Mouse (Mus musculus): ENCODE results near the gene Spi1.

Gene Spi1

DNA sequence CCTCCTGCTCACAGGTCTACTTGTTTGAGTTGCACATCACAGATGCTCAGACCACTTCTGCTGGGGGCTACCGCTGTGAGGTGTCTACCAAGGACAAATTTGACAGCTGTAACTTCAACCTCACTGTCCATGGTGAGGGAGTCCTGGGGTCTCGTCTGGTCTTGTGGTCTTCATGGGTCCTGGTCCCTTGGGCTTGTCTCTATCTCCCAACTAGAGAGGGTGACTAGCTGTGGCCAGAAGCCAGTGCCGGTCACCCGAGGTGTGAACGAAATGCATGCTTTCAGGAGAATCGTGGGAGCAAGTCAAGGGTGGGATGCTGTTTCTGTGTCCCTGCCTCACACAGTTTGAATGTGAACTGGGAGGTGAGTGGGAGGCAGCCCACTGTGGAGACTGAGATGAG is 38.8 kb downstream of the Spi1 start:
- in situ Hi-C loops (cut with MboI, MseI), result loop anchor here in 1 of 2 experiments (10.0 kb wide), 1 partner anchor 1044 kb away; no protein-coding TSS in a partner anchor

DNA sequence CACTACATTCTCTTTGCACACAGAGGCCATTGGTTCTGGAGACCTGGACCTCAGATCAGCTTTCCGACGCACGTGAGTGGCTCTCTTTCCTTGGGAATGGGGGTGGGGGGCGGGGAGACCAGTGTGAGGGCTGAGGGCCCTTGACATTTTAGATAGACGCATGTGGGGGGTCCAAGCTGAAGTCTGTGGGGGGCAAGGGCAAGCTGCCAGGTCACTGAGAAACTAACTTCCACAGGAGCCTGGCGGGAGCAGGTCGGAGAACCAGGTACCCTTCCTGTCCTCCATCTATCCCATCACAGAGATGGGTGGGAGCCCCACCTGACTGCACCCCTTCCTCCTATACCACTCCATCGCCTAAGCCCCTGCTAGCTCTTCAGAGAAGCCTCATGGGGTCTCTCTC is 39.3 kb downstream of the Spi1 start:
- in situ Hi-C loops (cut with MboI, MseI), result loop anchor here in 1 of 2 experiments (10.0 kb wide), 1 partner anchor 1043 kb away; no protein-coding TSS in a partner anchor

DNA sequence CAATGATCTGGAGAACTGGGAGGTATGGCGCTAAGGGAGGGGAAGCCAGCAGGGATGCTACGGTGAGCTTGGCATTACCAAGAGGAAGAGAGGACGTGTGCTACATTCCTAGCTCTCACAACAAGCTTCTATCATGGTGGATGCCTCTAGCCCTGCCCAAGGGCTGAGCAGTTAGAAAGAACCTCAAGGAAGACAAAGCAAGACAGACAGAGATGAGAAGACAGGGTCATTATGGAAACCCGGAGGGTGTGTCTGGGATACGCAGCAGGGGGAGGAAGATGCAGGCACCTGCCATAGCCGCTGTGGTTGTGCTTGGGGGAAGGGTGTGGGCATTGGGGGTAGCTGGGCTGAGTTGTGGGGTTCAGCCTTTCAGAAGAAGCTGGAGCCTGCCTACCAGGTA is 41.3 kb downstream of the Spi1 start:
- in situ Hi-C loops (cut with MboI, MseI), result loop anchor here in 1 of 2 experiments (10.0 kb wide), 1 partner anchor 1041 kb away; no protein-coding TSS in a partner anchor

DNA sequence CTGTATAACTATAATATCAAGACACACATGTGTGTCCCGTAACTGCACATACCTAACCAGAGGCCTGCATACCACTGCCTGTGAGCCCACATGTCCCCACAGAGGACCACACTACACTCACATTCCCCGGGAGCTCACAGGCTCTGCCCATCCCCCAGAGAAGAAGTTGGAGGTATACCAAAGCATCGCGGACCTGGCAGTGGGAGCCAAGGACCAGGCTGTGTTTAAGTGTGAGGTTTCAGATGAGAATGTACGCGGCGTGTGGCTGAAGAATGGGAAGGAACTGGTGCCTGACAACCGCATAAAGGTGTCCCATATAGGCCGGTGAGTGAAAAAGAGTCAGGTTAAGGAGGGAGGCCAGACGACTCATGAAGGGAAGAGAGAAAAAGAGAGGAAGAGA is 42.9 kb downstream of the Spi1 start:
- in situ Hi-C loops (cut with MboI, MseI), result loop anchor here in 1 of 2 experiments (10.0 kb wide), 1 partner anchor 1040 kb away; no protein-coding TSS in a partner anchor

DNA sequence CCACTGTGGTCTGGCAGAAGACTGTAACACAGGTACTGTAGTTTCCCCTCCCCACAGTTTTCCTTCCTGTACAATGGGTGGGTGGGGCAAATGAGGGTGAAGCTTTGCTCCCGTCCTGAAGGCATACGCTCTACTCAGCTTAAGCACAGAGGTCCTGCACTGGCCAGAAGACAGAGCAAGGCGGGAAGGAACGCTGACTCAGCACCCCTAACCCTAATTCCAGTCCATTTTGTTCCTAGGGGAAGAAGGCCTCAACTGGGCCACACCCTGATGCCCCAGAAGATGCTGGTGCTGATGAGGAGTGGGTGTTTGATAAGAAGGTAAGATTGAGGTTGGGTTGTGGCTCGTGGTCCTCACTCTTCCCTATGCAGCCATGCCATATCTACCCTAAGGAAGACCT is 46.6 kb downstream of the Spi1 start:
- in situ Hi-C loops (cut with MboI, MseI), result loop anchor here in 1 of 2 experiments (10.0 kb wide), 1 partner anchor 1036 kb away; no protein-coding TSS in a partner anchor

DNA sequence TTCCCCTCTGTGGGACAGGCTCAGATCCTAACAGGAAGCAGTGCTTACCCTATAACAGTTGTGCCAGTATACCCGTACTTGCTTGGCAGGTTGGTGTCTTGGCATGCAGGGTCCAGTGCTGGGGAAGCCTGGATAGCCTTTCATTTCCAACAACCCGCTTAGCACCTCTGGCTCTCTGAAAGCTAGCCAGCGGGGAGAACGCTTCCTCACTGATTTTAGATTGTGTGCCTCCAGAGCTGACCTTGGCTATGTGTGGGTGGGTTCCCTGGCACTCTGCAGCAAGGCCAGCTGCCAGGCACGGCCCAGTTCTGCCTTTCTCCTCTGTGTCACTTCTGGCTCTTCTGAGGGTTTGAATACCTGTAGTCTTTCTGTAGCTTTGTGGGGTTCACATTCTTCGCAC is 47.9 kb downstream of the Spi1 start:
- in situ Hi-C loops (cut with MboI, MseI), result loop anchor here in 1 of 2 experiments (5.0 kb wide), 2 partner anchors 82 to 342 kb away; no protein-coding TSS in a partner anchor

DNA sequence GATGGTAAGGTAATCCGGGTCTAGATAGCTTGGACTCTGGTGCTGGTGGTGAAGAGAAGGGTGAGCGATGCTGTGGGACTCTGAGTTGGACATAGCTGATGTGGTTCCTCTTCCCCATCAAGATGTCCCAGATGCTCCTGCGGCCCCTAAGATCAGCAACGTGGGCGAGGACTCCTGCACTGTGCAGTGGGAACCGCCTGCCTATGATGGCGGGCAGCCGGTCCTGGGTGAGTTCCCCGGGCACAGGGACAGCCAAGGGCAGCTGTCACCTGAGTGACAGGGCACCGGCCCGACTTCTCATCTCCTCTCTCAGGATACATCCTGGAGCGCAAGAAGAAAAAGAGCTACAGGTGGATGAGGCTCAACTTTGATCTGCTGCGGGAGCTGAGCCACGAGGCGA is 49.1 kb downstream of the Spi1 start:
- in situ Hi-C loops (cut with MboI, MseI), result loop anchor here in 1 of 2 experiments (5.0 kb wide), 2 partner anchors 81 to 341 kb away; no protein-coding TSS in a partner anchor

DNA sequence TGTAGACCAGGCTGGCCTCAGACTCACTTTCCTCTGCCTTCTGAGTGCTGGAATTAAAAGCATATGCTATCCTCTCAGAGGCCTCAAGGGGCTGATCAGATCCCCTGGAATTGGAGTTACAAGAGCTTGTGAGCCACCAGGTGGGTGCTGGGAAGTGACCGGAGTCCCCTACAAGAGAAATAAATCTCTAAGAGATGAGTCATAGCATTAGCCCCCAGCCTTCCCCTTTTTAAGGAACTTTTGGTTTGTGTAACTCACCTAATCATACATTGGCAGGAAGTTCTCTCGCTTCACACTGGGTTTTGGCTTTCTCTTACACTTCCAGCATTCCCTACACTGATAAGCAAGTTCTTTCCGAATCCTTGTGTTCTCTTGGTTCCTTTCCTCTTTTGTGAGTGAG is 49.8 kb downstream of the Spi1 start:
- in situ Hi-C loops (cut with MboI, MseI), result loop anchor here in 1 of 2 experiments (5.0 kb wide), 2 partner anchors 80 to 340 kb away; no protein-coding TSS in a partner anchor

DNA sequence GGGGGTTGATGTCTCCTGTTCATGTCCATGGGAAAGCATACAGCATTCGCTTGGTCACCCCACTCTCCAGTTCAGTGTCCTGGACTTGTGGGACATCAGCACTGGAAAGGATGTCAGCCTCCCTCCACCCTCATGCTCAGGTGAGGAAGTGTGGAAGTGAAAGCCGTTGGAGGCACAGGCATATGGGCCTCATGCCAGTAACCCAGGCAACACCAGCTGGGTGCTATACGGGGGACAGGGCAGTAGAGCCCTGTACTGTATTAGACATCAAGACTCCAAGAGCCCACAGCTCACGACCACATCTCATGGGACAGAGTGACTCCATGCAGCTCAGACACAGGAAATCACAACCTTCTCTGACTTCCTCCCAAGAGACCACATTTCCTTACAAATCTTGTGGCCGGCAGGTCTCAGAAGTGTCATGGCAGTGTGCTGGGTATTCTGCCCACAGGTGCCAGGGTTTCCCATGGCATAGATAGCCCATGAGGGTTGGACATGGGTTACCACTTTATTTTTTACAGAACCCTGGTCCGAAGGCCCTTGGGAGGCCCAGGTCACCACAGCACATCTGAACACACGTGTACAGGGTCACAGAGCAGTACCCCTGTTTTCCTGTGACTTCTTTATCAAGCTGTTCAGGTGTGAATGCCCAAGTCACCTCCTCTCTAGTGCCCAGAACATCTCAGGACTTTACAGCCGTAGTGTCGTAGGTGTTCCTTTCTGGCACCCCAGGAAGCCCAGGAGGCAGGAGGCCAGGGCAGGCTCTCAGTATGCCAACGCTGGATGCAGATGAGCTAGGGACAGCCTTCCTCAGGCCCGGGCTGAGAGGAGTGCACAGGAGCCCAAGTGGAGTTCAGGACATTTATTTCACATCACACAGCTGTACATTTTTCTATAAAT is 54.6 kb downstream of the Spi1 start:
- in situ Hi-C loops (cut with MboI, MseI), result no loop called here

DNA sequence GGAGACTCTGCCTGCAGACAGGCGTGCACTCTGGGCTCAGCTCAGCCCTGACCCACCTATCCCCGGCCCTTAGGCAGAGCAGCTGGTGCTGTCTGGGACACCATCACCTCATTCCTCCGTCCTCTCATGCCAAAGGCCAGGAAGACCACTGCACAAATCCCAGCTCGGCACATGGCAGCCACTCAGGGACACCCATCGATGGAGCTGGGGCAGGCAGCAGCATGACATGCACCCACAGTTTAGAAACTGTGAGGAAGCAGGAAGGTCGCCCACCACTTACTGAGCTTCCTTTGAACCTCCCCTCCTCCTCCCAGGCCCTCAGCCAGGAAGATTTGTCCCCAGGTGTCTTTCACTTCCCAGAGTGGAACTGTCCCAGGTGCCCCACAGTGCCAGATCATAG is 55.3 kb downstream of the Spi1 start:
- in situ Hi-C loops (cut with MboI, MseI), result no loop called here

DNA sequence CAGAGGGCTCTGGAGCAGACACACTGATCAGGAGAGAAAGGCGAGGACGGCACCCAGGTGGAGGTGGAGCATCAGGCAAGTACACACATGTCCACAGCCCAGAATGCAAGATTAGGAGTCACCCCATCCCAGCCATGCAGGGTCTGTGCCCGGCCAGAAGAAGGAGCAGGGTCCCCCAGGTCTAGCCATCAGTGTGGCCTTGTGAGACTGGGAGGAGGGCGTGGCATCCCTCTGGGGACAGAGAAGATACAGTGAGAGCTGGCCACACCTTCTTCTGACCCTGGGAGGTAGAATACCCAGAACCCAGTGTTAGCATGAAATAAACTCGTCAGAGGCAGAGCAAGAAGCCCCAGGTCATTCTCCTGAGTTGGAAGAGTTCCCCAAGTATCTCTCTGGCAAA is 57.1 kb downstream of the Spi1 start:
- in situ Hi-C loops (cut with MboI, MseI), result no loop called here

DNA sequence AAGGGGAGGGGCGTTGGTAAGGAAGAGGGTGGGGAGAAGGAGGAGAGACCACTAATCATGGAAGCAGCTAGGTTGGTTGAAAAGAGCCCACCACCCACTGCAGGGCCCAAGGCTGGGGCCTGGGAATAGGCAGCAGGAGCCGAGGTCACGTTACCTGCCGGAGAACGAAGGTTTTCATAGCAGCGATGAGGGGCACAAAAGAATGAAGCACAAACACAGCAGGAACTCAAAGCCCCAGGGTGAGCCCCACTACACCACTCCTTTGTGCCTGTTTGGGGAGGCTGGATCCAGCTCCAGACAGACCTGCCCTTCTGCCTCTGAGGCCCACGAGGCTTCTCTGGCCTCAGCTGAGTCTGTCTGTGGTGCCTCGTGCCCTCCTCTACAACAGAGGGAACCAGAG is 57.6 kb downstream of the Spi1 start:
- in situ Hi-C loops (cut with MboI, MseI), result no loop called here

DNA sequence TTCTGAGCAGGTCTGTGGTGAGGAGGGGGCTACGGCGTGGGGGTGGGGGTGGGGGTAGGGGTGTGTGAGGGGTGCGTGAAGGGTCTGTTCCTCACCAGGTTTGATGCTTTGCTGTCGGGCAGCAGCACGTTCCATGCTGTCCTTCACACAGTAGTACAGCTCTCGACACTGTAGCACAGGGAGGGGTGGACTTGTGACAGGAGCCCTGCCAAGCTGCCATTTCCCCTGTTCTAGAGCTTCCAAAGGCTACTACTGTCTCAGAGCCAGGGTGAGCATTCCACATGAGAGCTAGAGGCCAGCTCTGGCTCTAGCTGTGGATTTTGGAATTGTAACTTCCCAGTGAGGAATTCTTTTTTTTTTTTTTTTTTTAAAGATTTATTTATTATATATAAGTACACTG is 60.7 kb downstream of the Spi1 start:
- in situ Hi-C loops (cut with MboI, MseI), result no loop called here

DNA sequence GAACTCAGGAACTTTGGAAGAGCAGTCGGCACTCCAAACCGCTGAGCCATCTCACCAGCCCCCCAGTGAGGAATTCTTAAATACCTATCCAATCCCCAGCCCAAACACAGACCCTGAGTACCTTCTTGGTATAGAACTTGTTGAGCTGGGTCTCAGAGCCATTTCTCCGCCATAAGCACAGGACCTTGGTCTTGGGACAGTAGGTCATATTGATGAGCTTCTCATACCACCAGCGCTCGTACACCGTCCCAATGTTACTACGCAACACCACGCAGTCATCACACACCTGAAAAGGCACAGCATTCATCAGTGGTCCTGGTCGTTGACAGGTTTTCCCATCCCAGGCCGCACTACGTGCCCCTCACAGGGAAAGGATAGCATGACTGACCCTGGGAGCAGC is 61.2 kb downstream of the Spi1 start:
- in situ Hi-C loops (cut with MboI, MseI), result no loop called here

DNA sequence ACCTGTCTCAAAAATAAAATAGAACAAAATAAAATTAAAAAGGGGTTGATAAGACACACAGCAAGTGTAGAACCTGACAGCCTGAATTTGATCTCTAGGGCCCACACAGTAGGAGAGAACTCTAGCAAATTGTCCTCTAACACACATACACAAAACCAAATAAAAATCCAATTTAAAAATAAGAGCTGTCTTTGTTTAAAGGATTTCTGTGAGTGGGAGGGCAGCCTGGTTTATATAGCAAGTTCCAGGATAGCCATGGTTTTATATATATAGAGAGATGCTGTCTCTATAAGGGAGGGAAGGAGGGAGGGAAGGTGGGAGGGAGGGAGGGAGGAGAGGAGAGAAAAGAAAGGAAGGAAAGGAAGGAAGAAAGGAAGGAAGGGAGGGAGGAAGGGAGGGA is 65.9 kb downstream of the Spi1 start:
- in situ Hi-C loops (cut with MboI, MseI), result no loop called here

DNA sequence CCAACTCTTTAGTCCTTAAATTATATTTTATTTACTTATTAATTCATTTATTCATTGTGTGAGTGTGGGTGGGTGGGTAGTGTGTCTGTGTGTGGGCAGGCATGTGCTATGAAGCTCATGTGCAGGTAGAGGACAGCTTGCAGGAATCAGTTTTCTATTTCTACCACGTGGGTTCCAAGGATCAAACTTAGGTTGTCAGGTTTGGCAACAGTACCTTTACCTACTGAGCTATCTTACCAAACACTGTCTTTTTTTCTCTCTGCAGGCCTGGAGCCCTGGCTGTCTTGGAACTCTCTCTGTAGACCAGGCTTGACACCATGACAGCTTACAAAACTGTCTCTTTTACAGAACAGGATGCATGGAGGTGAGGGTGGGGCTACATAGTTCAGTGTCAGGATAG is 69.1 kb downstream of the Spi1 start:
- in situ Hi-C loops (cut with MboI, MseI), result no loop called here

DNA sequence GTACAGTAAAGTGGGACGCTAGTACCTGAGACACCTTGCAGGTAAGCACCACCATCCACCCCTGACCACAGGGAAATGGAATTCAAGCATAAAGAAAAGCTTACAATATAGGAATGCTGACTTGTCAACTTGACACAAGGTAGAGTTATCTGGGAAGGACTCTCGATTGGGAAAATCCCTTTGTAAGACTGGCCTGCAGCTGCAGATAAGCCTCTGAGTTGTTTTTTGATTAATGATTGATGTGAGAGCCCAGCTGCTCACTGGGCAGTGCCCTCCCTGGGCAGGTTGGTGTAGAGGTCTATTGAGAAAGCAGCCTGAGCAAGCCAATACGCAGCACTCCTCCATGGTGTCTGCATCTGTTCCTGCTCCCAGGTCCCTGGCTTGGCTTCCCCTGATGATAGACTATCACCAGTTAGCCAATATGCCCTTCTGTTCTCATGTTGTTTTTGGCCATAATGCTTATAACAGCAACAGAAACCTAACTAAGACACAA is 70.7 kb downstream of the Spi1 start:
- in situ Hi-C loops (cut with MboI, MseI), result no loop called here

DNA sequence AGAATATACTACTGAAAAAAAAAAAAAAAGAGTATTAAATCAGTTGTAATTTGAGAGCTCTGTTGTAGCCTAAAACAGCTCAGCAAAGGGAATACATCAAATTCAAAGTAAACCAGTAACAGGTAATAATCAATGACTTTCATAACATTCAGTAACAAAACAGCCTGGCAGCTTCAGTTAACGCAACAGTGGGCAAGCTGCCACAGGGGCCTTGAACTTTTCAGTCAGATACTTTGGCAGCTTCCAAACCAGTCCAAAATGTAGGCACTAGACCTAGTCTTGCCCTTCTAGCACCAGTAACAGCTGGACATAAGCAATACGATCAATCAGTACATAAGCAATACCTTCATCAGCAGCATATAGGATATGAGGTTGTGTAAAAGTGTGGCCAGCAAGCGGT is 71.9 kb downstream of the Spi1 start:
- in situ Hi-C loops (cut with MboI, MseI), result no loop called here

DNA sequence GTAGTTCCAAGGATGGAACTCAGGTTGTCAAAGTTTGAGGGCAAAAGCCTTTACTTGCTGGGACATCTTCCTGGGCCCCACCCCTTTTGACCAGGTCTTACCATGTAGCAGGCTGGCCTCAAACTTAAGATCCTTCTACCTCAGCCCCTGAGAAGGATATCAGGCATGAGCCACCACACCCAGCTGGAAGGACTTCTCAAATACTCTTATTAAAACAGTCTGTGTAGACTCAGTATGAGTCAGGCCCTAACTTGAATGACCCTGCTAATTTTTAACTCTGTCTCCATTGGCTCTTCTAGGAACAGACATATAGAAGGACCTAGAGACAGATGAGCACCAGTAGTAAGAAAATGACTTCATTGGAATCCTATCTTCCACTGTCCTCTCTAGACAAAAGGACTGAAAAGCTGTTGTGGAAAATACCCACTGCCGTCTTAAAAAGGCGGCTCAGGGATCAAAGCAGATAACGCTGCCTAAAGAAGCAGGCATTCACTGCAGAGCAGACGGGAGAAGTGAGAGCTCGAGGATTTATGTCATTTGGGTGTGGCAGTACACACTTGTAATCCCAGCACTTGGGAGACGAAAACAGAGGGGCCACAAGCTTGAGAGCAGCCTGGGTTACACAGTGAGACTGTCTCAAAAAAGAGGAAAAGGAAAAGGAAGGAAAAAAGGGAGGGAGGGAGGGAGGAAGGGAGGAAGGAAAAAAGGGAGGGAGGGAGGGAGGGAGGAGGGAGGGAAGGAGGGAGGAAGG is 75.0 kb downstream of the Spi1 start:
- in situ Hi-C loops (cut with MboI, MseI), result no loop called here

DNA sequence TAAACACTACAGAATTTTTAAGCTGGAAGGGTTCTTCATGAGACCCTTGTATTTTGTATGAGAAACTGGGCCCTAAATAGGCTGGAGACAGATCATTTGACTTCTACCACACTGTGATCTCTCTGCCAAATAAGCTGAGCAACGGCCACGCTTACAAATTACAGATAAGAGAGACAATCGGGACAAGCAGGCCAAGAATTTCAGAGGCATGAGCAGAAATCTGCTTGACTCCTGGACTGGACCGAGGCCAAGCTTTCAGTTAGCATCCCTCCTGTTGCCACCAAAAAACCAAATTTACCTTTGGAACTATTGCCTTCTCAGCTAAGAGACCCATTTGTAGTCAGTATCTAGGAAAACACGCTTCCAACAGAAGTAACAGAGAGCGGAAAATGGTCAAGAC is 78.4 kb downstream of the Spi1 start:
- in situ Hi-C loops (cut with MboI, MseI), result loop anchor here (10.0 kb wide), 2 partner anchors 444 to 456 kb away; no protein-coding TSS in a partner anchor

DNA sequence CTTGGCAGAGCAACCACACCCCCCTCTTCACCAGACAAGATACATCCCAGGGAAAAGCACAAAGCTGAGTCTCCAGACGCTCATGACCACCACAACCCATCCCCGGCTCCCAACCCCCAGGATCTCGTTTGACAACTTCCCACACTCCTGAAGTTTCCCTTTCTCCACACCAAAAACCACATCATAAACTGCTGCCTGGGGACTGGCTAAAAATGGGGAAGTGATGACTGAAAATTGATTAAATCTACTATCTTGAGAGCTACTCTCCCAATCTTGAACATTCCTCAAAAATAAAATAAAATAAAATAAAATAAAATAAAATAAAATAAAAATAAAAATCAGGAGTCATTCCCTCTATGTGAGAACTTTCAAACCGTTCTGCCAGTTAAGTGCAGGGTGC is 80.8 kb downstream of the Spi1 start:
- in situ Hi-C loops (cut with MboI, MseI), result loop anchor here (10.0 kb wide), 2 partner anchors 442 to 458 kb away; no protein-coding TSS in a partner anchor

DNA sequence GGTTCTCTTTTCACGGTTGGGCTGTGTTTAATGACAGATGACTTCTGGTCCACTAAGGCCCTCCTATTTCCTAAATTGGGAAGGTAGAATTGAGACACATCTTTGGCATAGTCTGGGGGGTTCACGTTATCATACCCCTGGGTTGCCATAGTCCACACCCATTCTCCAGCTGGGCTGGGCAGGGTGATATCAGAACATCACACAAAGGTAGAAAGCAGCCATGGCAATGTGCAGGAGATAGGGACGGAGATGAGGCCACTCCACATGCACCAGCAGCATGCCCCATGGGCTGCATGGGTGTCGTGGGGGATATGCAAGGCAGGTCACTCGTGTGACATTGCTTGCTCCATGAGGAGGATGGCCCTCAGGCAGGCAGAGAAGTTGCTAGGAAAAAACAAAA is 81.3 kb downstream of the Spi1 start:
- in situ Hi-C loops (cut with MboI, MseI), result loop anchor here (10.0 kb wide), 2 partner anchors 441 to 459 kb away; no protein-coding TSS in a partner anchor
